Comparison of ENCODE assay signal across 10 mouse cellular contexts in genomic region chr6:50412174-50412573, GRCm38 (mm10). TPM values are rescaled to one million over a fixed set of nuclear protein-coding genes. Genes with fewer than 3 reads are reported as not detected.
DNase-seq lines count a peak whose midpoint lies in the region; ATAC-seq lines count a peak whose summit lies in the region.
"Had no signal": no experiment of that assay in that cellular context is flagged by ENCODE, and none has a peak within 500 bp of the region (broad histone marks: within the 10 kb centered on the region; RNA-seq: fewer than 3 reads in every experiment).

No protein-coding gene starts in this region.

- no peaks in the 10 kb centered on the region for H3K9me3 ChIP-seq in hindbrain, embryonic 15.5 days
- no peaks in the 10 kb centered on the region for H3K9me3 ChIP-seq in midbrain, embryonic 16.5 days (replicated peaks; ENCODE audit: control insufficient read depth, low read length, poor library complexity, severe bottlenecking)
- H3K9me3 ChIP-seq: megakaryocyte, embryonic 14.5 days had no signal

- peak; percentile 87 for ATAC-seq in hindbrain, embryonic 15.5 days (ENCODE audit: low FRiP score, low read depth)
- ATAC-seq in midbrain, embryonic 16.5 days = peak; percentile 79

- WGBS in hindbrain, embryonic 15.5 days = 6% methylated on average over 4 of the region's 4 CpGs
- 19% methylated on average over 4 of the region's 4 CpGs for WGBS in midbrain, embryonic 16.5 days

- intact Hi-C loops in gastrocnemius, postnatal 14 days (cut with DNase I; ENCODE audit: low total_unique reads) = no loop called here

- H3K4me2 ChIP-seq in hindbrain, embryonic 15.5 days = no peak overlapping the region
- H3K4me2 ChIP-seq in midbrain, embryonic 16.5 days (ENCODE audit: low read length) = no peak overlapping the region; the same call in 1 of the 2 replicates

- no peaks in the 10 kb centered on the region for H3K27me3 ChIP-seq in hindbrain, embryonic 15.5 days
- H3K27me3 ChIP-seq in midbrain, embryonic 16.5 days (ENCODE audit: control insufficient read depth, insufficient read depth, low read depth, low read length) = no peaks in the 10 kb centered on the region
- H3K27me3 ChIP-seq: megakaryocyte, embryonic 14.5 days had no signal

- H3K9ac ChIP-seq in hindbrain, embryonic 15.5 days = no peak overlapping the region
- H3K9ac ChIP-seq in midbrain, embryonic 16.5 days (ENCODE audit: low read depth, low read length) = no peak overlapping the region

- peaks cover 18% of the 10 kb centered on the region for H3K4me1 ChIP-seq in hindbrain, embryonic 15.5 days (replicated peaks)
- H3K4me1 ChIP-seq in midbrain, embryonic 16.5 days (ENCODE audit: control insufficient read depth, insufficient read depth, low read length) = peaks cover 4% of the 10 kb centered on the region; the same call in 1 of the 2 replicates

- peak; percentile 64 to 78 for DNase-seq in adrenal gland, adult (ENCODE audit: inconsistent age in 2 of 2, low spot score in 1 of 2)
- DNase-seq in adrenal gland, adult 18-20 months (ENCODE audit: low spot score in 2 of 2) = no peak
- peak; percentile 13 for DNase-seq in lung, postnatal 36 days
- DNase-seq in lung, postnatal 14 days = no peak
- DNase-seq in gastrocnemius, postnatal 14 days = no peak
- DNase-seq in yolk sac, embryonic 10.5 days (ENCODE audit: low spot score) = no peak

- H3K36me3 ChIP-seq in hindbrain, embryonic 15.5 days = no peaks in the 10 kb centered on the region
- H3K36me3 ChIP-seq in midbrain, embryonic 16.5 days (ENCODE audit: control insufficient read depth, insufficient read depth, low read length) = no peaks in the 10 kb centered on the region

- no peak overlapping the region; the same call in 1 of the 2 replicates for H3K27ac ChIP-seq in hindbrain, embryonic 15.5 days (replicated peaks)
- H3K27ac ChIP-seq in midbrain, embryonic 16.5 days (ENCODE audit: low read length) = no peak overlapping the region
- H3K27ac ChIP-seq: heart, adult 2 months had no signal

- H3K4me3 ChIP-seq in hindbrain, embryonic 15.5 days = no peak overlapping the region
- H3K4me3 ChIP-seq in midbrain, embryonic 16.5 days (ENCODE audit: low read depth, low read length) = no peak overlapping the region
- H3K4me3 ChIP-seq: heart, adult 2 months; megakaryocyte, embryonic 14.5 days had no signal

RNA-seq across cellular contexts. Expression of gene Osbpl3, which starts 43.8 kb away (rescaled TPM):
- 10 to 100 TPM; 34.5 to 36.3 TPM for total RNA-seq in adrenal gland, adult 18-20 months (2021)
- polyA plus RNA-seq in hindbrain, embryonic 15.5 days (2015; fragmentation: Nextera tagmentation; extraction: Ambion mirVana) = 4.1 and 4.9 TPM in 2 replicates
- polyA plus RNA-seq in midbrain, embryonic 16.5 days (2015; fragmentation: Nextera tagmentation; extraction: Ambion mirVana) = 6.0 and 7.2 TPM in 2 replicates
- total RNA-seq in gastrocnemius, postnatal 14 days (2021) = 1 to 10 TPM; 5.0 to 5.8 TPM

Comparison
In these comparisons a context has a peak if more than half of its experiments do, and no peak if none do; other contexts are left out.
1. DNase-seq: peak in adrenal gland, adult (2 of 2) and lung, postnatal 36 days (single experiment); none in adrenal gland, adult 18-20 months (0 of 2), lung, postnatal 14 days (single experiment), gastrocnemius, postnatal 14 days (single experiment) and yolk sac, embryonic 10.5 days (single experiment).
2. RNA of gene Osbpl3, which starts 43.8 kb away (total RNA-seq): 34.5 to 36.3 TPM in adrenal gland, adult 18-20 months; 5.0 to 5.8 TPM in gastrocnemius, postnatal 14 days; every median in the first group is over 4 times any median in the second.